Mouse (Mus musculus) lung, embryonic 16.5 days (tissue): ENCODE results near the gene Samd4b. TPM values are rescaled to one million over a fixed set of nuclear protein-coding genes. Genes with fewer than 3 reads are reported as not detected.

ENCODE experiments used
- ATAC-seq: fragments of 200-750 bp; cut with Nextera tagmentation; 2 replicates; pipeline ENCODE4 v1.8.0; 2017; ENCODE audit warnings: low read depth, mild to moderate bottlenecking, moderate library complexity
- H3K27ac ChIP-seq: fragments of 300-500 bp; sonication (generic); 2 replicates; pipeline ENCODE4 v1.5.1; 2014; ENCODE audit warnings: mild to moderate bottlenecking, control low read depth, low read length
- H3K27me3 ChIP-seq: fragments of 300-500 bp; sonication (generic); 2 replicates; pipeline ENCODE4 v1.6.1; 2014; ENCODE audit warnings: low read depth, low read length, mixed read lengths; ENCODE audit not compliant: control insufficient read depth, insufficient read depth
- H3K36me3 ChIP-seq: fragments of 300-500 bp; sonication (generic); 2 replicates; pipeline ENCODE4 v1.6.1; 2014; ENCODE audit warnings: low read length; ENCODE audit not compliant: control insufficient read depth, insufficient read depth
- H3K4me1 ChIP-seq: fragments of 300-500 bp; sonication (generic); replicated peaks from 2 replicates; pipeline ENCODE4 v1.6.1; 2014; ENCODE audit warnings: low read length, mixed read lengths; ENCODE audit not compliant: control insufficient read depth, insufficient read depth
- H3K4me2 ChIP-seq: fragments of 300-500 bp; sonication (generic); 2 replicates; pipeline ENCODE4 v1.6.1; 2014; ENCODE audit warnings: low read depth, low read length, control low read depth
- H3K4me3 ChIP-seq: fragments of 300-500 bp; sonication (generic); 2 replicates; pipeline ENCODE4 v1.5.1; 2014; ENCODE audit warnings: mild to moderate bottlenecking, low read length, control low read depth
- H3K9ac ChIP-seq: fragments of 300-500 bp; sonication (generic); 2 replicates; pipeline ENCODE4 v1.6.1; 2014; ENCODE audit warnings: low read length, control low read depth
- H3K9me3 ChIP-seq: fragments of 300-500 bp; sonication (generic); 2 replicates; pipeline ENCODE4 v1.6.1; 2016; ENCODE audit warnings: low read length; ENCODE audit not compliant: control insufficient read depth
- WGBS: fragments of 180-500 bp; shearing (Covaris S2); extraction: QIAGEN DNeasy Blood & Tissue Kit; methylation state at CpG from one replicate; pipeline ENCODE4 v1.1.7; 2014; 5-methylcytosine and 5-hydroxymethylcytosine counted together
- polyA plus RNA-seq: library from polyadenylated mRNA; unstranded; fragments of >200 nt; fragmentation: Nextera tagmentation; extraction: Ambion mirVana; gene quantifications from 2 replicates; pipeline ENCODE4 v1.2.1, GENCODE M21; 2015

Samd4b gene
- polyA plus RNA-seq, 1 experiment from 2014 or later = 15.1 TPM

DNA sequence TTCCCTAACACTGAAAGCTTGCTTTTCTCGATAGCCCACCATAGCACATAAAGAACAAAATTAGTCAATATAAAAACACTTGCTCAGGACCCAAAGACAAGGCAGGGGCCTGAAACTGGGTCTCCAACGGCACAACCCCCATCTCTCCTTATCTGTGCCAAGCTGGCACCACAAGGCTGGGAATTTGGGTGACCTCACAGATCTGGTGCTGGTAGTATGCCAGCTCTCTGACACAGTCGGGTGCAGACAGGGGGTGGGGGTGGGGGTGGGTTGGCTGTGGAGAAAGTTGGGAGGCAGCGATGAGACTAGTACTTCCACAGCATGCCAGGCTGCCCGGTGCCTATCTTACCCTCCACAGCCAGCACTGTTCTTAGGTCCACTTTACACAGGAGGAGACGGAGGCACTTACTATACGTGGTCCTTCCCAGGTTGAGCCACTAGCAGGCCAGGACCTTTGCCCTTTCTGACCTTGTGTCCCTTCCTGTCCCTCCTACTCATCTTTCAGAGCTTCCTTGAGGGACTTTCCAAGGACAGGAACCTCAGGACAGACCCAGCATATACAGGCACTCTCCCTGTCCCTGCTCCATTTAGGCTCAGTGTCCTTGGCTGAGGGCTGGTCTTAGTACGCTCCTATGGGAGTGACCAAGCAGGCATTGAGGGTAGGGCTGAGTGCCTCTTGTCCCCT, 2.1 kb downstream of the Samd4b start:
- no peaks in the 10 kb centered on the region for H3K27me3 ChIP-seq
- H3K4me2 ChIP-seq = peak overlapping the region; percentile 78
- WGBS = 69% methylated on average over 8 of the region's 8 CpGs
- peaks cover 57% of the 10 kb centered on the region for H3K4me1 ChIP-seq
- H3K4me3 ChIP-seq = peak overlapping the region; percentile 58
- H3K9ac ChIP-seq = peak overlapping the region; percentile 31; the same call in 1 of the 2 replicates
- H3K36me3 ChIP-seq = peaks cover 2% of the 10 kb centered on the region; the same call in 1 of the 2 replicates
- ATAC-seq = no peak
- no peaks in the 10 kb centered on the region for H3K9me3 ChIP-seq
- H3K27ac ChIP-seq = peak overlapping the region; percentile 75

GRCm38 (mm10) chr7:28593206-28594111, 4.5 kb downstream of the Samd4b start:
- ATAC-seq = no peak
- peaks cover 66% of the 10 kb centered on the region for H3K4me1 ChIP-seq
- peak overlapping the region; percentile 38 for H3K27ac ChIP-seq
- H3K36me3 ChIP-seq = peaks cover 2% of the 10 kb centered on the region; the same call in 1 of the 2 replicates
- H3K27me3 ChIP-seq = no peaks in the 10 kb centered on the region
- no peak overlapping the region for H3K4me3 ChIP-seq
- H3K9me3 ChIP-seq = no peaks in the 10 kb centered on the region
- H3K4me2 ChIP-seq = no peak overlapping the region
- 33% methylated on average over 14 of the region's 14 CpGs for WGBS
- H3K9ac ChIP-seq = peak overlapping the region; percentile 38

DNA sequence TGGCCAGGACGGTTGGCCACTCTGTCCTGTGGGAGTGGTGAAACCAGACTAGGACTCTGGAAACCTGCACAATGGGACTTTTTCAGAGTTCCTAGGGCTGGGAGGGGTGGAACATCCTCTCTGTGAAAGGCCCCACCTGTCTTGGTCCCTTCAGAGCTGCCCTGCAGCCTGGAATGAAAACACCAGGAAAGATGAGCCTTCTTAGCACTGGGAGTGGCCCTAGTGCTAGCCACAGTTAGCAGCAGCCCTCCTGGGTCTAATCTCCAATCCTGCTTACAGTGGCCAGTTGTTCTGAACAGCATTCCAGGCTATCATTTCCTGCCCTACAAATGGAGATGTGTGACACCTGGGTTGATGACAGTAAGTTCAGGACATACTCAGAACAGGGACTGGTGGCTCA, 6.1 kb downstream of the Samd4b start:
- Histone ChIP-seq H3K27me3 (no peaks in the 10 kb centered on the region), H3K9me3 (no peaks in the 10 kb centered on the region), H3K4me2 (no peak overlapping the region), H3K4me3 (no peak overlapping the region), H3K9ac (no peak overlapping the region), H3K36me3 (peaks cover 2% of the 10 kb centered on the region; the same call in 1 of the 2 replicates), H3K4me1 (peaks cover 78% of the 10 kb centered on the region), H3K27ac (no peak overlapping the region)
- 55% methylated on average over 1 of the region's 1 CpGs for WGBS
- ATAC-seq = no peak

GRCm38 (mm10) chr7:28587644-28588043, 10.3 kb downstream of the Samd4b start:
- H3K4me1 ChIP-seq = peaks cover 79% of the 10 kb centered on the region

DNA sequence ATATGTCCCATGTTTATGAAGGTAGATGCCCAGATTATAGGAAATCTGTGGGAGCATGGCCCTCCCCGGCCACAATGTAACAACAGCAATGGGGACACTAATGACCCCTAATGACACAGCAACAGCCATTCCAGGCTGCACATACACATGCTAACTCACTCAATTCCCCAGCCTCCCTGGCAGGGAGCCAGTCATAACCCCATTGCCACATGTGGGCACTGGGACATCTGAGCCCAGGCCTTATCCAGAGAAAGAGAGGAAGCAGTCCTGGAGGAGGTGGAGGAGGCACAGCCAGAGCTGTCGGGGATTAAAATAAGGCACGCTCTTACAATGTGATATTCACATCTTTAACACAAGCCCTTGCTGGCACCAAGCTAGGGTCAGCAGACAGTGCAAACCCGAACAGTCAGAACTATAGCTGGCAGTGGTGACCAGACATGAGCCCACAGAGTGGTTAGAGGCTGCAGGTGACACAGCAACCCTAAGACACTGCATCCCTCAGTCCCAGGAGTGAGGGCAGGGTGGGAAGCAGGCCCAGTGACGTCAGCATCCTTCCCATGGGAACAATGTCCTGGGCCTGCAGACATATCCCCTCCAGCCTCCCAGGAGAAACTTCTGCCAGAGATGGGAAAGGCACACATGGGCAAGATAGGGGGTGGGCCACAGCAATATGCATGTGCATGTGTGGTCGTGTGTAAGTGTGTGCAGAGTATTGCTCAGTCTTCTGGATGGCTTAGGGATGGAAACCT, 11.1 kb downstream of the Samd4b start:
- peak overlapping the region; percentile 73 for H3K27ac ChIP-seq
- no peak for ATAC-seq

More at GRCm38 (mm10) chr7:28587644-28588043, 10.3 kb downstream of the Samd4b start:
- Histone ChIP-seq H3K36me3 (no peaks in the 10 kb centered on the region), H3K27me3 (no peaks in the 10 kb centered on the region), H3K9ac (peak overlapping the region; percentile 23), H3K9me3 (no peaks in the 10 kb centered on the region), H3K4me3 (no peak overlapping the region), H3K27ac (peak overlapping the region; percentile 73), H3K4me2 (no peak overlapping the region)
- ATAC-seq = peak; percentile 32

GRCm38 (mm10) chr7:28585001-28585400, 12.9 kb downstream of the Samd4b start:
- no peaks in the 10 kb centered on the region for H3K9me3 ChIP-seq
- ATAC-seq = peak; percentile 56
- 46% methylated on average over 6 of the region's 6 CpGs for WGBS

More for the DNA sequence above, 11.1 kb downstream of the Samd4b start:
- Histone ChIP-seq H3K36me3 (no peaks in the 10 kb centered on the region), H3K4me2 (no peak overlapping the region), H3K4me1 (peaks cover 74% of the 10 kb centered on the region), H3K9ac (0 out of 2 replicates have a peak overlapping the region, but pooled peaks have one; percentile 5), H3K27me3 (no peaks in the 10 kb centered on the region), H3K9me3 (no peaks in the 10 kb centered on the region), H3K4me3 (no peak overlapping the region)
- WGBS = 49% methylated on average over 6 of the region's 6 CpGs

DNA sequence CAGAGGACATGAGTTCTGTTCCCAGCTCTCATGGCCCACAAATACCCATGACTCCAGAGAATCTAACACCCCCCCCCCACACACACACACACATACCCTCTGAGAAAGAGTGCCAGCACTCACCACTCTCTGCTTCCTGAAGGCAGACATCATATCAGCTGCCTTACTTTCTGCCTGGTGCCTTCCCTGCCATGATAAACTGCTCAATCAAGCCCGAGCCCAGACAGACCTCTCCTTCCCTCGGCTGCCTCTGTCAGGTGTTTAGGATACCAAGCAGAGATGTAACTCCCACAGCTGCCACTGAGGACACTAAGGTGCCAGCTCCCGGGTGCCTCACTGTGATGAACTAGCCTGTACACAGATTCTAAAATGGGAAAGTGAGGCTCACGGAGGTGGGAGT, 13.5 kb downstream of the Samd4b start:
- ATAC-seq = no peak
- Histone ChIP-seq H3K4me3 (no peak overlapping the region), H3K9ac (no peak overlapping the region), H3K4me1 (peaks cover 76% of the 10 kb centered on the region), H3K4me2 (no peak overlapping the region), H3K27me3 (no peaks in the 10 kb centered on the region), H3K36me3 (no peaks in the 10 kb centered on the region), H3K27ac (peak overlapping the region; percentile 79), H3K9me3 (no peaks in the 10 kb centered on the region)
- 45% methylated on average over 4 of the region's 4 CpGs for WGBS

More at GRCm38 (mm10) chr7:28585001-28585400, 12.9 kb downstream of the Samd4b start:
- Histone ChIP-seq H3K4me1 (peaks cover 73% of the 10 kb centered on the region), H3K27ac (peak overlapping the region; percentile 79), H3K4me2 (no peak overlapping the region), H3K36me3 (no peaks in the 10 kb centered on the region), H3K4me3 (no peak overlapping the region), H3K9ac (no peak overlapping the region), H3K27me3 (no peaks in the 10 kb centered on the region)

- WGBS = 59% methylated on average over 8 of the region's 8 CpGs
- no peaks in the 10 kb centered on the region for H3K9me3 ChIP-seq
- H3K4me2 ChIP-seq = no peak overlapping the region
- peak overlapping the region; percentile 79 for H3K27ac ChIP-seq
- no peaks in the 10 kb centered on the region for H3K27me3 ChIP-seq
- H3K9ac ChIP-seq = no peak overlapping the region
- ATAC-seq = peak; percentile 44
- peaks cover 78% of the 10 kb centered on the region for H3K4me1 ChIP-seq
- no peak overlapping the region for H3K4me3 ChIP-seq
- H3K36me3 ChIP-seq = 0 out of 2 replicates have a peak, but pooled peaks cover 2% of the 10 kb centered on the region
These were observed 14.2 kb downstream of the Samd4b start for GRCm38 (mm10) chr7:28583570-28584344.
